Mouse (Mus musculus) embryo, embryonic 11 days (tissue): ENCODE data around the gene Lypd5.
"Not testable (repeated sequence)": the region's sequence is repeated elsewhere in the genome, so short reads cannot be mapped to it uniquely, and the experiment has no call there.

Experiments
- DNase-seq: peaks from one replicate; pipeline ENCODE4 v3.0.0-alpha.2; 2015

Lypd5 gene

DNA sequence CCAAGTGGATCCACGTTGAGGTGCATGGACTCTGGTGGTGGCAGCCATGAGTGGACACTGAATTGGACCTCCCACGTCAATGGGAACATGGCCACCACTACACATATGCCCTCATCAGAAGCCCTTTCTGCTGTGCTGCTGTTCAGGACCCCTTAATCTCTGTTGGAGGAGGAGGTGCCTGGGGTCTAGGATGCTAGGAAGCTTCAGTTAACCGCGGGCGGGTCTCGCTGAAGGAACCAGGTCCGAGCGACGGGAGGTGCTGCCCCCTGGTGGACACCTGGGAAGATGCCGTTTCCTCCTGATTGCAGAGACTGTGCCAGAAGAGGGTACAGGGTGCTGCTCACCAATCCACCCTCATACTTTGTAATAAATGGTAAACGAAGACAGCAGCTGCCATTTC, 35.8 kb downstream of the Lypd5 start:
- DNase-seq = peak; percentile 83

DNA sequence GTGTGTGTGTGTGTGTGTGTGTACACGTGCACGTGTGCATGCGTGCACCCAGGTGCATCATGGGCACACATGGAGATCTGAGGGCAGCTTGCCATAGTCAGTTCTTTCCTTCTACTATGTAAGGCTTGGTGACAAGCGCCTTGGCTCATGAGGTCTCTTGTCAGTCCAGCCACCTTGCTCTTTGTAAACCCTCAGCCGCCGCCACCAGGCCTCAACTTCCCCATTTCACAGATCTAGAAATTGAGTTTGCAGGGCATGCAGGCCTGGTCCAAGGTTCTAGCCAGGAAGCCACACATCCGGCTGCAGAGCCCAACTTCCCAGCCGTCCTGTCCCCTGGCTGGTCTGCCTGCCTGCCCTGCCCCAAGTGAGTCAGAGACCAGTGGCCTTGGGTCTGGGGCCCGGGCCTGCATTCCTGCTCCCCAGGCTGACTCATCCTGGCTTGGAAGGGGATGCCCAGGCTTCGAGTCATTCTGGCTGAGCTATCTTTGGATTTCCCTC, 38.1 kb downstream of the Lypd5 start:
- no peak for DNase-seq

DNA sequence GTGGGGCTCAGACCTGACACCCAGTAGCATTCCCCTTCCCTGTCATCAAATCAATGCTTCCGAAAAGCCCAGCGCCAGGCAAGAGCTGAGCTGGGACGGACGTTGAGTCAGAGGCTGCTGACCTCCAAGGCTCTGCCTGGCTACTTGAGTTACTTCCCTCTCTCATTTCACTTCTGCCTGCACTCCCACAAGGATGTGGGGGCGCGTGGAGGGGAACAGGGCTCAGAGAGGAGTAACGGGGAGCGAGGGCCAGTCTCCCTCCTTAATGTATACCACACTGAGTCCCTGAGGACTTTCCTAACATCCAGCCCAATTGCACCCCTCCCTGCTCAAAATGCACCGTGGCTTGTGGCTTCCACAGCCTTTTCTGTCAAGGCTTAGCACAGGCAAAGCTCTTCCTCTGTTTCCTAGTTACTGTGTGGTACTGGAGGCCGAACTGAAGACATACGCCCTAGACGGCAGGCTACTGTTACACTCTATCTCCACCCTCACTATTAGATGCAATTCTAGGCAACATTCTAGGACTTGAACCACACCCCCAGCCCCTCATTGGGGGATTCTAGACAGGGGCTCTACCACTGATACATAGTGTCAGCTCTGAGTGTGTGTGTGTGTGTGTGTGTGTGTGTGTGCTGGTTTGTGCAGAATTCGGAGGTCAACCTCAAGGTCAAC, 40.7 kb downstream of the Lypd5 start:
- no peak for DNase-seq

DNA sequence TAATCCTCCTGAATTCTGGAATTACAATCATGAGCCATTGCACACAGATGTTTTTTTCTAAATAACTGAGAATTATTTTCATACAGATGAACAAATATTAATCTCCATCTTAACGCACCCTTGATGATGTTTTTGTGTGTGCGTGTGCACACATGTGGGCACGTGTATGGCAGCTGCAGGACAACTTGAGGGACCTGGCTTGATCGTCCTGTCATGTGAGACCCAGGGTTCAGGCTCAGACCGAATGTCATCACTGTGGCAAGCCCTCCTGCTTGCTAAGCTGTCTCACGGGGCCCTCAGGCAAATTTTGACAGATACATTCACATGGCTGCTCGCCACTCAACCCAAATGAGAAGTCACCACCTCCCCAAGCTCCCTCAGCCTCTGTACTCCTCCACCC, 41.5 kb downstream of the Lypd5 start:
- no peak for DNase-seq

DNA sequence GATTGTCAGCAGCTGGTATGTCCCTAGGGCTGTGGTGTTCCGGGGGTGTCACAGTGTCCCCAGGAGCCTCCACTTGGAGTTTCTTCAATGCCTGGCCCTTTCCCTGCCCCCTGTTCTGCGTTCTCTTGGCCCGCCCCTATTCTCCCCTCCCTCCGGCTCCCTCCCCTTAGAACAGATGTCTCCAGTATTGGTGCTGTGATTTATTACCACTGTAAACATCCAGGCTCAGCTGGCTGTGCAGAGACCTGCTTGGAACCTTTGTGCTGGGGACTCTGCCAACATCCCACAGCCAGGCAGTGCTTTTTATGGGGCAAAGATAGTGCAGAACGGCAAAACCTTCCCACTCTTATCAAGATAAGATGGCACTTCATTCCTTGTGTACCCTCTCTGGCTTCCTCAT, 42.1 kb downstream of the Lypd5 start:
- DNase-seq = peak; percentile 75

DNA sequence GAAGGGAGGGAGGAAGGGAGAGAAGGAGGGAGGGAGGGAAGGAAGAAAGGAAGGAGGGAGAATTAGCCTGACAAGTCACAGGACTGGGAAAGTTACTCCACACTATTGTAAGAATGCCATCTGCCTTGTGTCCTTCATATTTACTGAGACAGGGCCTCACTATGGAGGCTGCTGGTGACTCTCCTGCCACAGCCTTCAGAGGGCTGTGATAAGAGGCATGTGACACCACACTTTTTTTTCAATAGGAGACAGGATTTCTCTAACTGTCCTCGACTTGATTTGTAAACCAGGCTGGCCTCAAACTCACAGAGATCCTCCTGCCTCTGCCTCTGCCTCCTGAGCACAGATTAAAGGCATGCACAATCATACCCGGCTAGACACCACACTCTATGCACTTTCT, 42.7 kb downstream of the Lypd5 start:
- no peak for DNase-seq

DNA sequence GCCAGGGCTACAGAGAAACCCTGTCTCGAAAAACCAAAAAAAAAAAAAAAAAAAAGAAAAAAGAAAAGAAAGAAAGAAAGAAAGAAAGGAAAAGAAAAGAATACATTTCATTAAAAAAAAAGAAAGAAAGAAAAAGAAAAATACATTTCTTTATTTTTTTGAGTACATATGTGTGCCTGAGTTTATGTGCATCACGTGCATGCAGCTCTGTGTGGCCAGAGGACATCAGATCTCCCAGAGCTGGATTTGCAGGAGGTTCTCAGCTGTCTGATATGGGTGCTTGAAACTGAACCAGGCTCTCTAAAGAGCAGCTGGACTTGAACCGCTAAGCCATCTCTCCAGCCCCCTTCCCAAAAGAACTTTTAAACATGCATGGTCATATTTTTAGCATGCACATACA, 45.1 kb downstream of the Lypd5 start:
- no peak for DNase-seq

DNA sequence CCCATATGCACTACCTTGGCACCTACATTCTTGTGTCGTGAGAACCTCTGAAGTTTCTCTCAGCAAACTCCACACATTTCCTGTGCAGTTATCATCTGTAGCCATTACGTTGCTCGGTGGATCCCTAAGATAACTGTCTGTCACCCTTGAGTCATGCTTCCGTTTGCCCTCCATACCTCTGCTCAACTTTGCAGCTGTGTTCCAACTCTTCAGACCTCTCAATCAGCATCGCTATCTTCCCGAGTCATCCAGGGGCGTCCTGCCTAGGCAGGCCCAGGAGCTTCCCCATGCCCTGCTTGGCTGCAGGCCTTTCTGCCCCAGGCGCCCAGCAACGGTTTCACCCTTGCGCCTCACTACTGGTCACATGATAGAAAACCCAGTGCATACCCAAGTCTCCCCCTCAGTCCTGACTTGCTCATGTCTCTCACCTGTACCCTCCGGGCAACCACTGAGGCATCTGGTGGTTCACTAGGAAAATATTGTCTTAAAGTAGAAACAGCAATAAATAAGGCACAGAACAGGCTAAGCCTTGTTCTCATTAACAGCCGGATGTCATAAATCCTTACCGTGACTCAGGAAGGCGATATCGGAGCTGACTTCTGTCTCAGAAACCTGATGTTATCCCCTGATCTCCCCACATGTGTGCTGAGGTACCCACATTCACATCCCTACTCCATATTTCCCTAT, 45.6 kb downstream of the Lypd5 start:
- DNase-seq = peak; percentile 40

DNA sequence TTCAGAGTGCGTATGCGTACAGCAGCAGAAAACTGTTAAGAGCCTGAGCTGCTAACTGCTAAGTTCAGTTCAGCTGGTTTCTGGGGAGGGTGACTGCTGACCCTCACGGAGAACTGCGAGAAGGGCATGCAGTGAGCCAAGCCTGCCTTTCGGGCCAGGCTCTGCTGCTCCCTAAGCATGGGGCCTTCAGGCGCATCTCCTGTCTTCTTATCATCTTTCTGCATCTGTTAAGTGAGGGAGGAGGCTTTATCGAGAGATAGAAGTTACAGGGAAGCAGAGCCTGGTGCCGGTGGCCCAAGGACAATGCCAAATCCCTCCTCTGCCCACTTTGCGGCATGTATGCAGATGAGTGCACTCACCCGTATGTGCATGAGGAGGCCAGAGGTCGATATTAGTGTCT, 47.8 kb downstream of the Lypd5 start:
- DNase-seq = no peak

DNA sequence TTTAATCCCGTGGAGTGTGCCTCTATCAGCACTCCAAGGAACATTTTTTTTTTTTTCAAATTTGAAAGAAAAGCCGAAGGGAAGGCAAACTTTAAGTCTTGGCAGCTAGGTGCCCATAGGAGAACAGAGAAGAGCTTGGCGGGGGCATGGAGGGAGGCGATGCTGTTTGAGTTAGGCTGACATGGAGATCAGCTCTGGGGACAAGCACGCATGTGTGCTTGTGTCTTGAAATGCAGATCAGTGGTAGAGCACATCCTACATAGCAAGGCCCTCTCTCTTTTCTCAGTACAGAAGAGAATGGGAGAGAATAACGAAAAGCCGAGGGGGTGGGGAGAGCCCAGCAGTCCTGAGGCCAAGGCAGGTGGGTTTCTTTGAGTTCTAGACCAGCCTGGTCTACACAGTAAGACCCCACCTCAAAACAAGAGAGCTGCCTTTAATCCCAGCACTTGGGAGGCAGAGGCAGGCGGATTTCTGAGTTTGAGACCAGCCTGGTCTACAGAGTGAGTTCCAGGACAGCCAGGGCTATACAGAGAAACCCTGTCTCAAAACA, 49.4 kb downstream of the Lypd5 start:
- DNase-seq = no peak

DNA sequence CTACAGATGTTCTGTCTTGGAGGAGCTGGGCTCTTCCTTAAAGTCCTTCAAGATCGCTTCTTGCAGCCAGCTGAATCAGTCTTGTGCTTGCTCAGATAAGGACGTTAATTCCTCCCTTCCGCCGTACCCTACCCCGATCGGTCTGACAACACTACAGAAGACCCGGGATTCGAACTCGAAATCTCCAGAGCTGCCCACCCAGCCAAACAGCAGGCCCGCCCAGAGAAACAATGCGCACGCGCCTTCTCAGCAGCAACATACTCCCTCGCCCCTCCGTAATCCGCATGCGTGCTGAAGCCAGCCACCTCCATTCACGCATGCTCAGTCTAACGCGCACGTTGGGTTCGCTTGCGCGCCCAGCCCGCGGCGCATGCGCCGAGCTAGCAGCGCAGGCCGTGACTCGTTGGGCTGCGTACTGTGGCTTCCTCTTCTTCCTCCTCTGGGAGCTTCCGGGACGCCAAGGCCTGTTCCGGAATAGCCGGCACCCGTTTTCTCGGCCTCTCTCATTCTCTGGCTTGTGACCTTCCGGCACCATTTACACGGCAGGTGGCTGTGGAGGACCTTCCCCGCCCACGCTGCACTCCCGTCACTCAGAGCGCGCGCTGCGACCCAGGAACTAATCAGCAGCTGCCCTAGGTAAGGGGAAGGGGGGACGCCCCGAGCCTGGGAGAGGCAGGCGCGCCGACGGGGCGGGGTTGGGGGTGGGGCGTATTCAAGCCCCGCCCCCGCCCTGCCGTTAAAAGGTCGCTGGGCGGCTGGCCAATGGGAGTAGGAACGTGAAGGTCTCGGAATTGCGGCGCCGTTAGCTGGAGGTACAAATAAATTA, 50.5 kb downstream of the Lypd5 start, which contains the start of gene Smg9:
Gene Smg9, plus strand, starts transcription at position 364 of the 826 bp plus-strand sequence.
- peak; percentile 99 for DNase-seq

DNA sequence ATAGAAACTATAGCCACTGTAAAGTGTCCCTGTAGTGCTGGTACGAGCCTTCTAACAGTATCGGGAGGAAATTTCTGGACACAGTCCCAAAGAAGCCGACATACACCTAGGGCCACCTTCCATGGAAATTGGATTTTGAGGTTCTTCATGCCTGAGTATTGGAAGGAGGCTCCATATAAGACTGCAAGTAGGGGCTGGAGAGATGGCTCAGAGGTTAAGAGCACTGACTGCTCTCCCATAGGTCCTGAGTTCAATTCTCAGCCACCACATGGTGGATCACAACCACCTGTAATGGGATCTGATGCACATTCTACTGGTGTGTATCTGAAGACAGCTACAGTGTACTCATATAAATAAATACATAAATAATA, 51.1 kb downstream of the Lypd5 start:
- DNase-seq = no peak

DNA sequence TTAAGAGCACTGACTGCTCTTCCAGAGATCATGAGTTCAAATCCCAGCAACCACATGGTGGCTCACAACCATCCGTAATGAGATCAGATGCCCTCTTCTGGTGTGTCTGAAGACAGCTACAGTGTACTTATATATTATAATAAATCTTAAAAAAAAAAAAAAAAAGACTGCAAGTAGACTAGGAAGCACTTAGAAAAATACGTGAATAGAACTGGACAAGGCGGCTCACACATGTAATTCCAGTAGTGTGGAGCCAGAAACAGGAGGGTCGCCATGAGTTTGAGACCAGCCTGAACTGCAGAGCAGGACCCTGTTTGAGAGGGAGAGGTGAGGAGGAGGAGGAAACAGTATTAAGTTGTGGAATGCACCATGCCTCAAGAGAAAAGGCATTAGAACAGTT, 51.5 kb downstream of the Lypd5 start:
- DNase-seq = not testable (repeated sequence)

DNA sequence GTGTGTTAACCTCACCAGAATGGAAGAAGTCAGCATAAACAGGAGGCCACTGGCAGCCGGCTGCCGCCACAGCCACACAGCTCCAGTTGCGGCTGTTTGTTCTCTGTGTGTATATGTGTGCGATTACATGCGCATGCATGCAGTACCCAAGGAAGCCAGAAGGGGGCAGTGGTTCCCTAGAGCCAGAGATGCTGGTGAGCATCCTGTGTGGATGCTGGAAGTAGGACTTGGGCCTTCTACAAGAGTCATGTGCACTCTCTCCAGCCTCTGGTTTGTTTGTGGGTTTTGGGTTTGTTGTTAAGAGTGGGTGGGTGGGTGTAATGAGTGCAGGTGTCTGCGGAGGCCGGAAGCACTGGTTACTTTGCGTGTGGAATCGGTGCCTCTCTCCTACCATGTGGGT, 53.9 kb downstream of the Lypd5 start:
- no peak for DNase-seq
